Mouse (Mus musculus): ENCODE results near the gene Aldh1b1. TPM values are rescaled to one million over a fixed set of nuclear protein-coding genes. Genes with fewer than 3 reads are reported as not detected.

Aldh1b1 gene
- polyA plus RNA-seq (2014; fragmentation: Nextera tagmentation; extraction: Ambion mirVana), result 10.5 and 13.0 TPM in 2 replicates

DNA sequence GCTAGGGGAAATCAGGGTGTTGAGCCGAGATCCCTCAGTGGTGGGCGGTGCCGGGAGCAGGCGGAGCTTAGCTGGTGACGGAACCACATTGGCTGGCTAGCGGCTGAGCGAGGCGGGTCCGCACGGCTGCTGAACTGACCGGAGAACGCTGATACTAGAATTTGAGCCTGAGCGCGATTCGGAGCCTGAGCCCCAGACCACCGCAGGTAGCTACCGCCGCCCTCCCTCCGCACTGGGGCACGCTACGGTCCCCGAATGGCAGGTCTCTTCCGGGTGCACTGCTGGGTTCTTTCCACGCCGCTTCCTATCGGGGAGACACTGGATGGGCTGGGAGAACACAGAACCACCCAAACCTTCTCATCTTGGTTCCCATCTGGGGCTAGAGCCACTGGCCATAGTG is at the start of gene Aldh1b1:
Gene Aldh1b1, plus strand, starts transcription at position 59 of the 400 bp plus-strand sequence.
- Histone ChIP-seq H3K36me3 (ENCODE audit: control insufficient read depth, insufficient read depth, low read length) (peaks cover 3% of the 10 kb centered on the region; the same call in 1 of the 2 replicates), H3K9ac (ENCODE audit: low read depth, low read length) (peak within 1 kb of the TSS; percentile 38; the same call in 1 of the 2 replicates), H3K4me1 (replicated peaks; ENCODE audit: control insufficient read depth, insufficient read depth, low read length) (peaks cover 13% of the 10 kb centered on the region; the same call in 1 of the 2 replicates), H3K9me3 (ENCODE audit: control insufficient read depth, low read length) (no peaks in the 10 kb centered on the region), H3K27ac (ENCODE audit: low read depth, low read length) (no peak within 1 kb of the TSS), H3K27me3 (replicated peaks; ENCODE audit: control insufficient read depth, insufficient read depth, low read length) (peaks cover 8% of the 10 kb centered on the region), H3K4me3 (ENCODE audit: low read depth, low read length) (peak within 1 kb of the TSS; percentile 37), H3K4me2 (peak within 1 kb of the TSS; percentile 66)
- peak; percentile 82 for ATAC-seq (replicated peaks; ENCODE audit: low FRiP score)
- peak; percentile 65 for DNase-seq (ENCODE audit: low spot score)
- 2% methylated on average over 26 of the region's 26 CpGs for WGBS

DNA sequence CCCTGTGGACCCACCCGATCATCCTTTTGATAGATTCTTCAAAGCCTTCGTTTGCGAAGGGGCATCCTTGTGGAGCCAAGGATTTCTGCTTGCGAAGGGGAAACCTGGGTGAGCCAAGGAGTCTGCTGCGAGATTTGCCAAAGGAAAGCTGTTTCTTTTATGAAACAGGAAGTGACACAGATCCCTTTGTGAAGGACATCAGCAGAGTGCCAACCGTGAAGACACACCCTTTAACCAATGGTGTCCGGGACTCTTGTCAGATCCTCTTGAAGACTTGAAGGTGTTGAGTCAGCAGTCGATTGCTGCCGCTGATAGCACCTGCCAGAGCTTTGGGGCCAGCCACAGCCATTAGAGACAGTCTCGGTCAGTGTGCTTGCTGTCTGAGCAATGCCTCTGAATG is 49.4 kb upstream of the Aldh1b1 start:
- ATAC-seq (replicated peaks; ENCODE audit: low FRiP score) (no peak), DNase-seq (ENCODE audit: low spot score) (no peak)
- Histone ChIP-seq H3K4me1 (replicated peaks; ENCODE audit: control insufficient read depth, insufficient read depth, low read length) (peaks cover 15% of the 10 kb centered on the region), H3K27ac (ENCODE audit: low read depth, low read length) (no peak overlapping the region), H3K4me2 (no peak overlapping the region), H3K9me3 (ENCODE audit: control insufficient read depth, low read length) (no peaks in the 10 kb centered on the region), H3K27me3 (replicated peaks; ENCODE audit: control insufficient read depth, insufficient read depth, low read length) (no peaks in the 10 kb centered on the region; the same call in 1 of the 2 replicates), H3K36me3 (ENCODE audit: control insufficient read depth, insufficient read depth, low read length) (no peaks in the 10 kb centered on the region), H3K9ac (ENCODE audit: low read depth, low read length) (no peak overlapping the region), H3K4me3 (ENCODE audit: low read depth, low read length) (no peak overlapping the region)
- WGBS, result 60% methylated on average over 10 of the region's 10 CpGs

- 77% methylated on average over 6 of the region's 6 CpGs for WGBS
- DNase-seq (ENCODE audit: low spot score), result no peak
These were observed 48.3 kb upstream of the Aldh1b1 start for GRCm38 (mm10) chr4:45750477-45750876.

DNA sequence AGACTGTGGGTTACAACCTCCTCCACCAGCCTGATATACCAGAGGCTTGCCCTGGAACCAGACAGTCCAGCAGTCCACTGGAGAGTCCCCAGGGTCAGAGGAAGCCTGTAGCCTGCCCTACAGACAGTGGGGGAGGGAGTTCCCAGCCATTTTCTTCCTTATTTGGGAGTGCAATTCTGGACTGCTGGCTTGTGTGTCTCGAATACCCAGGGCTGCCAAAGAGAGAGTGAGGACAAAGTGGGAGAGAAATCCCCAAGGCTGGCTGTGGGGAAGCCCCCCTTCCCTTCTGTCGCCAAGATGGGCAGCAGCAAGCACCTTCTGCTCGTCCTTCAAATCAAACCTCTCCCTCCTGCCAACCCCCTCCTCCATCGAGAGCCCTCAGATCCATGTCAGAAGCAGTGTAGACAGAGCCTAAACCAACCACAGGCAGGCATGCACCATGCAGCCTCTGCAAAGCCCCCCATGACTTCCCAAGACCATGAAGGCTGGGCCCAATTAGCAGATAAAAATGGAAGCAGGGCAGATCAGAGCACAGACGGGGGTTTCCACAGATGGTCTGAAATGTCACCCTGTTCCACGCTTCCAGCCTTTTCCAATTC is 45.5 kb upstream of the Aldh1b1 start:
- Histone ChIP-seq H3K36me3 (ENCODE audit: control insufficient read depth, insufficient read depth, low read length) (no peaks in the 10 kb centered on the region), H3K4me1 (replicated peaks; ENCODE audit: control insufficient read depth, insufficient read depth, low read length) (peaks cover 2% of the 10 kb centered on the region; the same call in 1 of the 2 replicates), H3K4me3 (ENCODE audit: low read depth, low read length) (no peak overlapping the region), H3K4me2 (no peak overlapping the region), H3K27me3 (replicated peaks; ENCODE audit: control insufficient read depth, insufficient read depth, low read length) (no peaks in the 10 kb centered on the region; the same call in none of the 2 replicates), H3K9ac (ENCODE audit: low read depth, low read length) (no peak overlapping the region), H3K27ac (ENCODE audit: low read depth, low read length) (no peak overlapping the region), H3K9me3 (ENCODE audit: control insufficient read depth, low read length) (no peaks in the 10 kb centered on the region)
- ATAC-seq (replicated peaks; ENCODE audit: low FRiP score) (no peak), DNase-seq (ENCODE audit: low spot score) (no peak)
- 42% methylated on average over 6 of the region's 6 CpGs for WGBS

More at GRCm38 (mm10) chr4:45750477-45750876, 48.3 kb upstream of the Aldh1b1 start:
- H3K27me3 ChIP-seq (replicated peaks; ENCODE audit: control insufficient read depth, insufficient read depth, low read length), result no peaks in the 10 kb centered on the region; the same call in 1 of the 2 replicates
- no peak for ATAC-seq (replicated peaks; ENCODE audit: low FRiP score)
- no peaks in the 10 kb centered on the region for H3K36me3 ChIP-seq (ENCODE audit: control insufficient read depth, insufficient read depth, low read length)
- H3K27ac ChIP-seq (ENCODE audit: low read depth, low read length), result no peak overlapping the region
- H3K9me3 ChIP-seq (ENCODE audit: control insufficient read depth, low read length), result no peaks in the 10 kb centered on the region
- H3K4me3 ChIP-seq (ENCODE audit: low read depth, low read length), result no peak overlapping the region
- H3K4me2 ChIP-seq, result no peak overlapping the region
- H3K9ac ChIP-seq (ENCODE audit: low read depth, low read length), result no peak overlapping the region
- H3K4me1 ChIP-seq (replicated peaks; ENCODE audit: control insufficient read depth, insufficient read depth, low read length), result peaks cover 10% of the 10 kb centered on the region

GRCm38 (mm10) chr4:45754171-45754570 is 44.7 kb upstream of the Aldh1b1 start:
- Histone ChIP-seq H3K4me3 (ENCODE audit: low read depth, low read length) (no peak overlapping the region), H3K9me3 (ENCODE audit: control insufficient read depth, low read length) (no peaks in the 10 kb centered on the region), H3K36me3 (ENCODE audit: control insufficient read depth, insufficient read depth, low read length) (no peaks in the 10 kb centered on the region), H3K9ac (ENCODE audit: low read depth, low read length) (no peak overlapping the region), H3K27ac (ENCODE audit: low read depth, low read length) (no peak overlapping the region), H3K27me3 (replicated peaks; ENCODE audit: control insufficient read depth, insufficient read depth, low read length) (no peaks in the 10 kb centered on the region; the same call in none of the 2 replicates), H3K4me2 (no peak overlapping the region), H3K4me1 (replicated peaks; ENCODE audit: control insufficient read depth, insufficient read depth, low read length) (peaks cover 2% of the 10 kb centered on the region; the same call in 1 of the 2 replicates)
- WGBS, result 71% methylated on average over 4 of the region's 4 CpGs
- DNase-seq (ENCODE audit: low spot score) (no peak), ATAC-seq (replicated peaks; ENCODE audit: low FRiP score) (no peak)

- ATAC-seq (replicated peaks; ENCODE audit: low FRiP score) (no peak), DNase-seq (ENCODE audit: low spot score) (no peak)
- no peaks in the 10 kb centered on the region; the same call in none of the 2 replicates for H3K27me3 ChIP-seq (replicated peaks; ENCODE audit: control insufficient read depth, insufficient read depth, low read length)
- WGBS, result 81% methylated on average over 9 of the region's 9 CpGs
- H3K4me2 ChIP-seq, result no peak overlapping the region
- no peaks in the 10 kb centered on the region for H3K36me3 ChIP-seq (ENCODE audit: control insufficient read depth, insufficient read depth, low read length)
- no peak overlapping the region for H3K4me3 ChIP-seq (ENCODE audit: low read depth, low read length)
- H3K9me3 ChIP-seq (ENCODE audit: control insufficient read depth, low read length), result no peaks in the 10 kb centered on the region
- H3K4me1 ChIP-seq (replicated peaks; ENCODE audit: control insufficient read depth, insufficient read depth, low read length), result 0 out of 2 replicates have a peak, but pooled peaks cover 2% of the 10 kb centered on the region
- no peak overlapping the region for H3K9ac ChIP-seq (ENCODE audit: low read depth, low read length)
- H3K27ac ChIP-seq (ENCODE audit: low read depth, low read length), result no peak overlapping the region
These were observed 43.7 kb upstream of the Aldh1b1 start for GRCm38 (mm10) chr4:45755097-45755496.

GRCm38 (mm10) chr4:45755881-45756280 is 42.9 kb upstream of the Aldh1b1 start:
- Histone ChIP-seq H3K36me3 (ENCODE audit: control insufficient read depth, insufficient read depth, low read length) (no peaks in the 10 kb centered on the region), H3K4me2 (no peak overlapping the region), H3K27ac (ENCODE audit: low read depth, low read length) (no peak overlapping the region), H3K27me3 (replicated peaks; ENCODE audit: control insufficient read depth, insufficient read depth, low read length) (no peaks in the 10 kb centered on the region; the same call in none of the 2 replicates), H3K9ac (ENCODE audit: low read depth, low read length) (no peak overlapping the region), H3K4me1 (replicated peaks; ENCODE audit: control insufficient read depth, insufficient read depth, low read length) (0 out of 2 replicates have a peak, but pooled peaks cover 2% of the 10 kb centered on the region), H3K9me3 (ENCODE audit: control insufficient read depth, low read length) (no peaks in the 10 kb centered on the region), H3K4me3 (ENCODE audit: low read depth, low read length) (no peak overlapping the region)
- WGBS, result 65% methylated on average over 17 of the region's 17 CpGs
- DNase-seq (ENCODE audit: low spot score) (no peak), ATAC-seq (replicated peaks; ENCODE audit: low FRiP score) (no peak)

DNA sequence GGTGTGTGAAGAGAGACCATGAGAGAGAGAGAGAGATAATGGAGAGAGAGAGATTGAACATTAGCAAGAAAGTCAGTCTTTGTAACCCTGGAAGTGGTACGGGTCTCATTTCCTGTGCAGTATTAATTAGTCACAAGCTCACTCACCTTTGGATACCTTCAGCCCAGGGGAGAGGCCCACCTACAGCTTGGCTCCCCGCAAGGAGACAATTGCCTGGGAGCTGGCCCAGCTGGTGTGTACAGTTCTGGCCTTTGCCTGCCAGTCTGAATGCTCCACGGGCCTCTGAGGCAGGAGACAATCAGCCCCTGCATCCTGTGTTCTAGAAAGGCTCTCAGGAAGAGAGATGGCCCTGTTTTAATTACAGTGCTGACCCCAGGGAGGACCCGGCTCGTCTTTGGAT is 40.9 kb upstream of the Aldh1b1 start:
- Histone ChIP-seq H3K9me3 (ENCODE audit: control insufficient read depth, low read length) (no peaks in the 10 kb centered on the region), H3K4me2 (no peak overlapping the region), H3K36me3 (ENCODE audit: control insufficient read depth, insufficient read depth, low read length) (no peaks in the 10 kb centered on the region), H3K4me3 (ENCODE audit: low read depth, low read length) (no peak overlapping the region), H3K9ac (ENCODE audit: low read depth, low read length) (no peak overlapping the region), H3K27me3 (replicated peaks; ENCODE audit: control insufficient read depth, insufficient read depth, low read length) (peaks cover 2% of the 10 kb centered on the region), H3K4me1 (replicated peaks; ENCODE audit: control insufficient read depth, insufficient read depth, low read length) (0 out of 2 replicates have a peak, but pooled peaks cover 2% of the 10 kb centered on the region), H3K27ac (ENCODE audit: low read depth, low read length) (no peak overlapping the region)
- ATAC-seq (replicated peaks; ENCODE audit: low FRiP score), result no peak
- 62% methylated on average over 5 of the region's 5 CpGs for WGBS
- no peak for DNase-seq (ENCODE audit: low spot score)

DNA sequence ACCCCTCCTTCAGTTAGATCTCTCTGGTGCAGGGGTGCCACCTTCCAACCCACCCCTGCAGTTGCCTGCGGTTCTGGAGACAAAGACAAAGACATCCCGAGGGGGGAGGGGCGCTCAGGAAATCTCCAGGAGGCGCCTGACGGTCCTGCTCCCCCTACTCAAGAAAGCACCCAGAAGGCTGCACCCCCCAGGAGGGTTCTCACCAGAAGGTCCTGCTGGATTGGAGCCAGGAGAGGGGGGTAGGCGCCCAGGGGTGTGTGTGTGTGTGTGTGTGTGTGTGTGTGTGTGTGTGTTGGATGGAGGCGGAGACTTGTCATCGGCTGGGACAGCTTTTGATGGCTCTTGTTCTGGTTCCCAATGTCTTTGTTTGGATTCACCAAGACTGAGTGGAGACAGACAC is 39.4 kb upstream of the Aldh1b1 start:
- no peak overlapping the region for H3K27ac ChIP-seq (ENCODE audit: low read depth, low read length)
- H3K4me2 ChIP-seq, result no peak overlapping the region
- no peaks in the 10 kb centered on the region for H3K9me3 ChIP-seq (ENCODE audit: control insufficient read depth, low read length)
- no peaks in the 10 kb centered on the region for H3K36me3 ChIP-seq (ENCODE audit: control insufficient read depth, insufficient read depth, low read length)
- 67% methylated on average over 8 of the region's 8 CpGs for WGBS
- DNase-seq (ENCODE audit: low spot score) (no peak), ATAC-seq (replicated peaks; ENCODE audit: low FRiP score) (no peak)
- H3K4me1 ChIP-seq (replicated peaks; ENCODE audit: control insufficient read depth, insufficient read depth, low read length), result peaks cover 7% of the 10 kb centered on the region
- H3K9ac ChIP-seq (ENCODE audit: low read depth, low read length), result no peak overlapping the region
- no peak overlapping the region for H3K4me3 ChIP-seq (ENCODE audit: low read depth, low read length)
- peaks cover 17% of the 10 kb centered on the region for H3K27me3 ChIP-seq (replicated peaks; ENCODE audit: control insufficient read depth, insufficient read depth, low read length)

All from liver, embryonic 11.5 days (tissue).